Mouse (Mus musculus): ENCODE measurements around the gene Chd1.

DNA sequence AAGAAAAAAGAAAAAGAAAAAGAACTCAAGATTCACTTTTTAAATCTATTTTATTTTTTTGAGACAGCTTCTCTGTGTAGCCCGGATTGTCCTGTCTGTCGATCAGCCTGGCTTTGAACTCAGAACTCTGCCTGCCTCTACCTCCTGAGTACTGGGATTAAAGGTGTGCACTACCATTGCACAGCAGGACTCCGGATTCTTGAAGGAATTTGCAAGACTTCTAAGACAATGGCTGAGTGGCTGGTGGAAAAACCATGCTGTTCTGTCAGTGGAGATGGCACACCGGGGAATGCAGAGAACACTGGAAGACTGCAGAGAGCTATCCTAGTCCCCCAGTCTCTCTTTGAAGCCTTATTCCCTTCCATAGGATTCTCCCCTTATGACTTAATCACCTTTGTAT is 24.1 kb upstream of the Chd1 start:
- TF ChIP-seq CTCF (IDR thresholded peaks at IDR 0.05; ENCODE audit: control insufficient read depth, insufficient read depth, low read length), result no peak
- TF ChIP-seq POLR2A (IDR thresholded peaks at IDR 0.05; ENCODE audit: borderline replicate concordance, control insufficient read depth, low read depth, low read length), result no peak
